Mouse (Mus musculus) heart, embryonic 16.5 days (tissue): Measurements from ENCODE around the gene Fbxw11. TPM values are rescaled to one million over a fixed set of nuclear protein-coding genes. Genes with fewer than 3 reads are reported as not detected.
"Not testable (repeated sequence)": the region's sequence is repeated elsewhere in the genome, so short reads cannot be mapped to it uniquely, and the experiment has no call there.

Experiments used
- ATAC-seq: fragments of 200-750 bp; cut with Nextera tagmentation; replicated peaks from 2 replicates; pipeline ENCODE4 v1.8.0; 2017; ENCODE audit warnings: moderate number of reproducible peaks; ENCODE audit not compliant: insufficient read depth, low FRiP score; ENCODE audit errors: extremely low read depth
- H3K27ac ChIP-seq: fragments of 300-500 bp; sonication (generic); 2 replicates; pipeline ENCODE4 v1.5.1; 2014; ENCODE audit warnings: mild to moderate bottlenecking, low read length, control low read depth, moderate library complexity
- H3K27me3 ChIP-seq: fragments of 300-500 bp; sonication (generic); 2 replicates; pipeline ENCODE4 v1.6.1; 2014; ENCODE audit warnings: low read length, mixed read lengths; ENCODE audit not compliant: control insufficient read depth, insufficient read depth
- H3K36me3 ChIP-seq: fragments of 300-500 bp; sonication (generic); 2 replicates; pipeline ENCODE4 v1.6.1; 2014; ENCODE audit not compliant: control insufficient read depth, insufficient read depth
- H3K4me1 ChIP-seq: fragments of 300-500 bp; sonication (generic); 2 replicates; pipeline ENCODE4 v1.6.1; 2014; ENCODE audit warnings: low read length, mixed read lengths; ENCODE audit not compliant: control insufficient read depth, insufficient read depth
- H3K4me2 ChIP-seq: fragments of 300-500 bp; sonication (generic); 2 replicates; pipeline ENCODE4 v1.6.1; 2014; ENCODE audit warnings: low read depth, mild to moderate bottlenecking, control low read depth, low read length
- H3K4me3 ChIP-seq: fragments of 300-500 bp; sonication (generic); 2 replicates; pipeline ENCODE4 v1.5.1; 2014; ENCODE audit warnings: mild to moderate bottlenecking, control low read depth, low read length
- H3K9ac ChIP-seq: fragments of 300-500 bp; sonication (generic); 2 replicates; pipeline ENCODE4 v1.6.1; 2014; ENCODE audit warnings: low read length, control low read depth
- H3K9me3 ChIP-seq: fragments of 300-500 bp; sonication (generic); replicated peaks from 2 replicates; pipeline ENCODE4 v1.6.1; 2016; ENCODE audit warnings: low read length; ENCODE audit not compliant: control insufficient read depth
- WGBS: fragments of 180-500 bp; shearing (Covaris S2); extraction: QIAGEN DNeasy Blood & Tissue Kit; methylation state at CpG from one replicate; pipeline ENCODE4 v1.1.7; 2014; 5-methylcytosine and 5-hydroxymethylcytosine counted together
- polyA plus RNA-seq: library from polyadenylated mRNA; unstranded; fragments of >200 nt; fragmentation: Nextera tagmentation; extraction: Ambion mirVana; gene quantifications from 2 replicates; pipeline ENCODE4 v1.2.1, GENCODE M21; 2015

The Fbxw11 gene
- polyA plus RNA-seq, 1 experiment from 2014 or later, result 63.5 TPM

- Histone ChIP-seq H3K9me3 (no peaks in the 10 kb centered on the region), H3K4me3 (no peak overlapping the region), H3K4me1 (peaks cover 42% of the 10 kb centered on the region), H3K36me3 (no peaks in the 10 kb centered on the region), H3K9ac (no peak overlapping the region), H3K27me3 (no peaks in the 10 kb centered on the region), H3K27ac (peak overlapping the region; percentile 53; the same call in 1 of the 2 replicates), H3K4me2 (peak overlapping the region; percentile 10; the same call in 1 of the 2 replicates)
- 40% methylated on average over 3 of the region's 3 CpGs for WGBS
- peak; percentile 43; the same call in 1 of the 2 replicates for ATAC-seq
Measured at GRCm38 (mm10) chr11:32676777-32677176, 34.3 kb downstream of the Fbxw11 start.

- H3K36me3 ChIP-seq, result no peaks in the 10 kb centered on the region
- H3K9me3 ChIP-seq, result no peaks in the 10 kb centered on the region
- peaks cover 46% of the 10 kb centered on the region for H3K4me1 ChIP-seq
- H3K4me2 ChIP-seq, result no peak overlapping the region
- WGBS, result 75% methylated on average over 1 of the region's 1 CpGs
- H3K27ac ChIP-seq, result no peak overlapping the region
- no peak overlapping the region for H3K9ac ChIP-seq
- no peaks in the 10 kb centered on the region for H3K27me3 ChIP-seq
- H3K4me3 ChIP-seq, result no peak overlapping the region
- ATAC-seq, result no peak
Measured at GRCm38 (mm10) chr11:32677811-32678210, 35.3 kb downstream of the Fbxw11 start.

GRCm38 (mm10) chr11:32679091-32679490, 36.6 kb downstream of the Fbxw11 start:
- WGBS, result 94% methylated on average over 4 of the region's 4 CpGs
- H3K9ac ChIP-seq, H3K4me3 ChIP-seq, H3K4me2 ChIP-seq, ATAC-seq, H3K27ac ChIP-seq, H3K9me3 ChIP-seq, H3K27me3 ChIP-seq, H3K36me3 ChIP-seq: not testable (repeated sequence)
- H3K4me1 ChIP-seq, result peaks cover 46% of the 10 kb centered on the region

- H3K27ac ChIP-seq, result peak overlapping the region; percentile 51
Measured at GRCm38 (mm10) chr11:32680014-32680413, 37.5 kb downstream of the Fbxw11 start.

DNA sequence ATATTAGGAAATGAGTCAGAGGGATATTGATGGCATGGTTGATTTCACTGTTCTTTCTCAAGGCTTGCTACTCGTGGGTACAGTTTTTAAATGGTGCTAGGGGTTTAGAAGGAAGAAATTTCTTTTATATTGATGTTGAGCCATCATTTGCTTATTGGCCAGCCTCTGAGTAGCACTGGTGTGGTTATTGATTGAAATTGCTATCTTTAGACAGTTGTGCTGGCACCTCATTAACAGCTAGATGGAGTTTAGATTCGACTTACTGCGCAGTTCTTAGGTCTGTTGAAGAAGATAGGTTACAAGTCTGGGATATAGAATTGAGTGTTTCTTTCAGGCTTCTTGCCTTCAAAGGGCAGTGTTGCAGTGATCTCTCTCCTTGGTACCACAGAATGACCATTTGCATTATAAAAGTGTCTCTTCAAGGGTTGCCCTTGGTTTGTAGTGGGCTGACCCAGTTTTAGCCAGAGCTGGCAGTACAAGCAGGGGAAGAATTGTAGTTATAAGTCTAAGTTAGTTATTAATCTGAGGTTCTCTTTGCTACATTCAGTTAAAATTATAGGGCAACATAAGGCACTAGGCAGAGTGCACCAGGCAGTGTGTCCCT, 38.8 kb downstream of the Fbxw11 start:
- no peak overlapping the region for H3K4me2 ChIP-seq
- no peak overlapping the region for H3K27ac ChIP-seq
- H3K9me3 ChIP-seq, result no peaks in the 10 kb centered on the region
- no peak for ATAC-seq
- H3K27me3 ChIP-seq, result no peaks in the 10 kb centered on the region
- no peak overlapping the region for H3K9ac ChIP-seq
- H3K4me3 ChIP-seq, result no peak overlapping the region
- peaks cover 39% of the 10 kb centered on the region for H3K4me1 ChIP-seq
- WGBS, result 72% methylated on average over 3 of the region's 3 CpGs
- H3K36me3 ChIP-seq, result no peaks in the 10 kb centered on the region

More at GRCm38 (mm10) chr11:32680014-32680413, 37.5 kb downstream of the Fbxw11 start:
- no peaks in the 10 kb centered on the region for H3K9me3 ChIP-seq
- H3K4me2 ChIP-seq, result no peak overlapping the region
- peaks cover 44% of the 10 kb centered on the region for H3K4me1 ChIP-seq
- 67% methylated on average over 4 of the region's 4 CpGs for WGBS
- H3K36me3 ChIP-seq, result no peaks in the 10 kb centered on the region
- ATAC-seq, result no peak
- no peak overlapping the region for H3K9ac ChIP-seq
- no peaks in the 10 kb centered on the region for H3K27me3 ChIP-seq
- H3K4me3 ChIP-seq, result no peak overlapping the region

DNA sequence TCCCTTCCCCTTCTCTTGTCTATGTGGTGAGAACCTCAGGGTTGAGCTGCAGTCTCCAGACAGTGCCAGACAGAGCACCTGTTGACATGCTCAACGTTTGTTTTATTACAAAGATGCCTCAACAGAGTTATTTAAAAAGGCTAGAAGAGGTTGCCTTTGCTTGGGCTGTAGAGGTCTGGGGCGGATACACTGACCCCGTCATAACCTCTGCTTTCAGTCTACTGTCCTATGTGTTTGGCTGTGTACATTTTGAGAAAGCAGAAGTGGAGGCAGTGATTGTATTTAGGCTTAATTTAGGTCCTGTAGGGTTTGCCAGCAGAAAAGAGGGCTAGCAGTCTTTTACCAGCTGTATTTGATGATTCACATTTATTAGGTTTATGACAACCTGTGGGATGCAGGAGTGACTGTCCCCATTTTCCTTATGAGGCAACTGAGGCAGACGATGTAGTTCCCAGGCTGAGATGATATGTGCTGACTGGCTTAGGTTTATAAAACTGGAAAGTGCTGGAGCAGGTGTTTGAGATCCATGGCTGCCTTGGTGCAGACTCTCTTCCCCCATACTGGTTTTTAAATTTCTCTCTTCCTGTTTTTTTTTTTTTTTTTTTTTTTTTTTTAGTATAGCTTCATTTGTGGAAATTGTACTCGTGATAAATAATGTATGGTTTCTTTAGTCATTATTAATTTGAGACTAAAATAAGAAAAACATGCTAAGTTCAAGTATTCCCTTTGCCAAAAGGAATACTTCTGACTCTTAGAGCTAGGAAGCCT, 40.0 kb downstream of the Fbxw11 start:
- H3K4me1 ChIP-seq, result peaks cover 31% of the 10 kb centered on the region
- no peak for ATAC-seq
- H3K9ac ChIP-seq, result no peak overlapping the region
- H3K9me3 ChIP-seq, result no peaks in the 10 kb centered on the region
- no peak overlapping the region for H3K27ac ChIP-seq
- 72% methylated on average over 5 of the region's 5 CpGs for WGBS
- H3K4me3 ChIP-seq, result no peak overlapping the region
- H3K4me2 ChIP-seq, result no peak overlapping the region
- no peaks in the 10 kb centered on the region for H3K27me3 ChIP-seq
- no peaks in the 10 kb centered on the region for H3K36me3 ChIP-seq

GRCm38 (mm10) chr11:32684690-32685254, 42.2 kb downstream of the Fbxw11 start:
- H3K27ac ChIP-seq, result no peak overlapping the region
- no peak overlapping the region for H3K4me2 ChIP-seq
- no peaks in the 10 kb centered on the region for H3K36me3 ChIP-seq
- no peak overlapping the region for H3K4me3 ChIP-seq
- no peak for ATAC-seq
- 71% methylated on average over 3 of the region's 3 CpGs for WGBS
- H3K9ac ChIP-seq, result no peak overlapping the region
- H3K4me1 ChIP-seq, result peaks cover 21% of the 10 kb centered on the region
- no peaks in the 10 kb centered on the region for H3K27me3 ChIP-seq
- no peaks in the 10 kb centered on the region for H3K9me3 ChIP-seq

DNA sequence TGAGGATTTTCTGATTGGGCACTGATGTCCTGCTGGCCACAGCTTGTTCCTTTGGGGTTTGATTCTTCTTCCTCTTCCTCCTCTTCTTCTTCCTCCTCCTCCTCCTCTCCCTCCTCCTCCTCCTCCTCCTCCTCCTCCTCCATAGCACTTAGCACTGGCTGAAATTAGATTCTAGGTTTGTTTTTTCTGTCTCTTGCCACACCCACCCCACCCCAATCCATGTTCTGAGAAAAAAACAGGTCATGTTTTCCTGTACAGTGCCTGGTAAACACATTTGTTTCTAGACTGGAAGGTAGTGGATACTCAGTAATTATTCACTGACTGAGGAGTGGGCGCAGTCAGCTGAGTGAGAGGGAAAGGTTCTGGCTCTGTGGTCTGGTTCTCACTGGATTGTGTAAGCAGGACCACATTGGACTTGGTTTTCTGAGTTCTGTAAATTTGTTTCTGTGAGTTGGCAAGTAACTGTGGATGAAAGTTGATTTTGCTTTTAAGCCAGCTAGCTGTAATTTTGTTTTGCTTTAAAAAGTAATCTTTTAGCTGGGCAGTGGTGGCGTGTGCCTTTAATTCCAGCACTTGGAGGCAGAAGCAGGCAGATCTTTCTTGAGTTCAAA, 45.8 kb downstream of the Fbxw11 start:
- peaks cover 9% of the 10 kb centered on the region for H3K4me1 ChIP-seq
- ATAC-seq, result no peak
- WGBS, result 85% methylated on average over 2 of the region's 2 CpGs
- no peak overlapping the region for H3K9ac ChIP-seq
- H3K27me3 ChIP-seq, result no peaks in the 10 kb centered on the region
- H3K4me2 ChIP-seq, result no peak overlapping the region
- H3K4me3 ChIP-seq, result no peak overlapping the region
- no peaks in the 10 kb centered on the region for H3K36me3 ChIP-seq
- no peaks in the 10 kb centered on the region for H3K9me3 ChIP-seq
- no peak overlapping the region for H3K27ac ChIP-seq

GRCm38 (mm10) chr11:32689510-32689909, 47.0 kb downstream of the Fbxw11 start:
- ATAC-seq, result no peak
- Histone ChIP-seq H3K4me2 (no peak overlapping the region), H3K4me3 (no peak overlapping the region), H3K9me3 (no peaks in the 10 kb centered on the region), H3K27me3 (no peaks in the 10 kb centered on the region), H3K4me1 (peaks cover 13% of the 10 kb centered on the region), H3K36me3 (no peaks in the 10 kb centered on the region), H3K9ac (no peak overlapping the region), H3K27ac (no peak overlapping the region)
- WGBS, result 76% methylated on average over 1 of the region's 1 CpGs
